Mouse (Mus musculus): ENCODE data around the gene Nacc1.

Nacc1 gene

GRCm38 (mm10) chr8:84687705-84688100 is at the start of gene Nacc1:
Gene Nacc1, minus strand, starts transcription at chr8:84687862.
- DNase-seq (ENCODE audit: low read depth, low spot score): peak; percentile 85

DNA sequence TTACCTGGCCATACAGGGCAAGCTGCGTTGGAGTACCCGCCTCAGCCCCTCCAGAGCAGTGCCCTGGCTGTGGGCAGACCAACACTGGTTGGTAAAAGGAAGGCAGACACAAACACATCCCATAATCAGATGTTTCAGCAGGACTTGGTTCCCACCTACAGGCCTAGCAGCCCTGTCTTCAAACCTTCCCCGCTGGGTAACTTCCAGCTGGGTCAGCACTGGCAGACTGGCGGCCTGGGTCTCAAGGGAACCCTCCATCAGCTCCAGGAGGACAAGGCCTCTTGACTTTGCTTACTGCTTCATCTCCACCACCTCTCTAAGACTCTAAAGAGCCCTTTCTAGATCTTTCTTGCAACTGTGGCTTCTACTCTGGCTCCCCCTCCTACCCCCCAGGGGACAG is 48.9 kb upstream of the Nacc1 start:
- no peak for DNase-seq (ENCODE audit: low read depth, low spot score)

- no peak for DNase-seq (ENCODE audit: low read depth, low spot score)
Observed at GRCm38 (mm10) chr8:84735597-84735996, 47.9 kb upstream of the Nacc1 start.

- DNase-seq (ENCODE audit: low read depth, low spot score): no peak
Observed at GRCm38 (mm10) chr8:84734680-84735079, 47.0 kb upstream of the Nacc1 start.

DNA sequence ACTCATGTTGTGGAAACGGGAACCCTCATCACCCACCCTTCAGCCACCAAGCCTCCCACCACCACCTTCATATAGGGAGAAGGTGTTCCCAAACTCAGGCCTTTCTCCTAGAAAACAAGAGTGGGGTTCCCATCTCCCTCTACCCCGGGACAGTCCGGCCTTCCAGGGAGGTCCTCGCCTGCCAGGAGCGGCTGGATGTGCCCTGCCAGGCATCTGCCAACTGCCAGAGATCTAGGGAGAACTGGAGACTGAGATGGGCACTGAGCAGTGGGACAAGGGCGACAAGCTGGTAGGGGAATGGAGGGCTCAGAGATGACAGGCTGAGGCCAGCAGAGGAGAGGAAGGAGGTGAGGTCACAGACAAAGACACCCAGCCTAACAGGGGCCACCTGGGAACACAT is 46.3 kb upstream of the Nacc1 start:
- DNase-seq (ENCODE audit: low read depth, low spot score): no peak

DNA sequence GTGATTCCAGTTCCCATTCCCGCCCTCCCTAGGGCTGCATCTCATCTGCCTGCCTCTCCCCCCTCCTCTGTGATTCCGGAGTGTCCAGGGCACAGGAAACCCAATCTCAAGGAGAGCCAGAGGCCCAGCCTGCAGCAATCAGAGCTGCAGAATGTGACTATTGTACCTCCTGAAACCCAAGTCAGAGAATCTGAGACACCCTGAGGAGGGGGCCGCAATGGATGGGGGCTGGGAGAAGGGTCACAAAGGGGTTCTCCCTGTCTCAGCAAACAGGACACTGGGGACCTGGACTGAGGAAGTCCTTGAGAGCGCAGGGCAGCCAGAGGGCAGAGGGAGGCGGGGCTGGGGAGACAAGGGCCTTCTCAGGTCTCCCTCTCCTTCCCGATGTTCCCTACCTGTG is 45.3 kb upstream of the Nacc1 start:
- DNase-seq (ENCODE audit: low read depth, low spot score): no peak

- DNase-seq (ENCODE audit: low read depth, low spot score): no peak
Observed at GRCm38 (mm10) chr8:84732545-84732944, 44.9 kb upstream of the Nacc1 start.

DNA sequence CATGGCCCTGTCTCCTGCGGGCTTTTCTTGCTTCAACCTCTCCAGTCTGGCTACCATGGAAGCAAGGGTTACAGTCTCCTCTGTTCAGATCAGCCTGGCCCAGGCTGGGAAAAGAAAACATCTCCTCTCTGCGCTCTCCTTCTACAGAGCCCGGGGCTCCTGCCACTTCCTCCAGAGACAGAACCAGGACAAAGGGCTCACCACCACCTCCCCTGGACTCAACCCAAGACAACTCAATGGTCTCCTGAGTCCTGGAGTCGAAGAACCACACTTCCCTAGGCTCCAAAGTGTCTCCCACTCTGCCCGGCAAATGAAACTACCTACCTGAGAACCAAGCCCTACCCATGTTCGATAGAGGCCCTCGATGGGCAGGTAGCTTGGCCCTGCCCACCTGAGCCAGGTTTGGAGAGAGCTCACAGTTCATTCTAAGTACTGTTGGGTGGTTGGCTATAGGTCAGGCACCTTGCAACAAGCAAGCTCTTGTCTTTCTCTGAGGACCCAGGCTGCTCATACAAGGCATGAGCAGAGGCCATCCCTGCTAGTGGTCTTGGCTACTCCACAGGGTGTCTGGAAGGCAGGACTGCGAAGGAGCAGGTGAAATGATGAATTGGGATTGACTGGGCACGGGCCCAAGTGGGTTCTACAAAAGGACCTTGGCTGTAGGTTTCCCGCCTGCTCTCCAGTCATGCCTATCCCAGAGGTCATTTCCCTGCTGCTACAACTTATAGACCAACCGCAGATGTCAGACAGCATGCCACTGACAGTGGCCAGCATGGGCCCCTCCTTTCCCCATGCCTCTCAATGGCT is 43.9 kb upstream of the Nacc1 start:
- no peak for DNase-seq (ENCODE audit: low read depth, low spot score)

GRCm38 (mm10) chr8:84730541-84731370 is 43.1 kb upstream of the Nacc1 start:
- DNase-seq (ENCODE audit: low read depth, low spot score): no peak

DNA sequence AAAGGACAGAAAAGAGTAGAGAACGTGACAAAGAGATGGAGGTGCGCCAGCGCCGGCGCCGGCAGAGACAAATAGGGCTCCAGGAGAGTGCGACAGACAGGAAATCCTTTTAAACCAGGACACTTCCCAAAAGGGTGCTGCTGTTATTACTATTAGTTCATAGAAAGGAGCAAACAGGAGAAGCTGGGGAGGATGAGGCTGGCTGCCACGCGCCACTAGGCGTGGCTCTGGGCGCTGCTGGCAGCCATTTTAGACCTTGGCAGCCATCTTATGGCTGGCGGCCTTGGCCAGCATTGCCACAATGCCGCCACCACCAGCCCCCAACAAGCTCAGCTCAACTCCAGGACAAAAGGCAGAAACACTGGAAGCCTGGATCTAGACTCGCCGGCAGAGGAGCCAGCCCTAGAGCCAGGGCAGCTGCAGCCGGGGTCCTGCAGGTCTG is 42.3 kb upstream of the Nacc1 start:
- DNase-seq (ENCODE audit: low read depth, low spot score): no peak

GRCm38 (mm10) chr8:84728474-84728873 is 40.8 kb upstream of the Nacc1 start:
- DNase-seq (ENCODE audit: low read depth, low spot score): no peak

DNA sequence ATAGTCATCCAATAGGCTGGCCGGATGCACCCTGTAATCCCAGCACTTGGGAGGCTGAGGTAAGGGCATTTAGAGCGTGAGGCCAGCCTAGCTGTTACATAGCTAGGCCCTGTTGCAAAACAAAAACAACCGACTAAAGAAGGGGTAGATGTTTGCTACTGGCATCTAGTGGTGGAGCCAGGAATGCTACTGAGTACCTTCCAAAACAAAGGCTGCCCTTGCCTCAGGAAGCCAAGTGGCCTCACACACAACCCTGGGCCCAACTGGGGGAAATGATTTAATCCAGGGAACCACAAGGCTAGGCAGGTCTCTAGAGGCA is 38.2 kb upstream of the Nacc1 start:
- DNase-seq (ENCODE audit: low read depth, low spot score): no peak

- DNase-seq (ENCODE audit: low read depth, low spot score): no peak
Observed at GRCm38 (mm10) chr8:84725246-84725940, 37.7 kb upstream of the Nacc1 start.

GRCm38 (mm10) chr8:84724683-84725082 is 37.0 kb upstream of the Nacc1 start:
- DNase-seq (ENCODE audit: low read depth, low spot score): no peak

GRCm38 (mm10) chr8:84723571-84723900 is 35.9 kb upstream of the Nacc1 start:
- no peak for DNase-seq (ENCODE audit: low read depth, low spot score)

DNA sequence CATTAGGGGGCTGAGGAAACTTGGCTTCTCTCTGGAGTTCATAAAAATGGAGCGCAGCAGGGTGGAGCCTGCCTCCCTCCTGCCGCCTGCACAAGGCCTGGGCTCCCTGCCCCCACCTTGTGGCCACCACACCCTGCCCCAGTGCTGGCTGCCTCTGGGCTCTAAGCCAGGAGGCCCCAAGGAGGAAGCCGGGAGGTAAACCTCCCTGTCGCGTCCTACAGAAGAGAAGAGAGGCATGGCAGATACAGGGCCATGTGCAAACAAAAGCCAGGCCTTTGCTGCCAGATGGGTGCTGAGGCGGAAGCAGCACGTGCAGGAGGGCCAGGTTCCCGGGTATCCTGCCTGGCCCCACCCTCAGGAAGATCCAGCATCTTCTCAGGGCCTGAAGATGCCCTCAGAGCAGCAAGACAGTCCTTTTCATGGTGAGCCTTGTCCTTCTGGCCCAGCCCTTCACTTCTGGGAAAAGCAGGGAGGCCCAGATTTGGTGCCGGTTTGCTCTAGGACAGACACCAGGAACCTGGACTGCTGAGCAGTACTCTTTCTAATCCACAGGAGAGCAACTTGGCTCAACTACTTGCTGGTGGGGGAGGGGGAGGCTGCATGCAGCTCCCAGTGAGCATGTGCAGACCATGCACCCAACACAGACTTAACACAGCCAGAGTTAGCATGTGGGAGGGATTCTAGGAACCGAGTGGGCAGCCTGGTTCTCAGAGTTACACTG is 35.3 kb upstream of the Nacc1 start, which contains the start of gene G430095P16Rik:
Gene G430095P16Rik, plus strand, starts transcription at position 158 of the 721 bp plus-strand sequence.
- DNase-seq (ENCODE audit: low read depth, low spot score): peak; percentile 86

- no peak for DNase-seq (ENCODE audit: low read depth, low spot score)
Observed at GRCm38 (mm10) chr8:84722530-84722849, 34.8 kb upstream of the Nacc1 start.

DNA sequence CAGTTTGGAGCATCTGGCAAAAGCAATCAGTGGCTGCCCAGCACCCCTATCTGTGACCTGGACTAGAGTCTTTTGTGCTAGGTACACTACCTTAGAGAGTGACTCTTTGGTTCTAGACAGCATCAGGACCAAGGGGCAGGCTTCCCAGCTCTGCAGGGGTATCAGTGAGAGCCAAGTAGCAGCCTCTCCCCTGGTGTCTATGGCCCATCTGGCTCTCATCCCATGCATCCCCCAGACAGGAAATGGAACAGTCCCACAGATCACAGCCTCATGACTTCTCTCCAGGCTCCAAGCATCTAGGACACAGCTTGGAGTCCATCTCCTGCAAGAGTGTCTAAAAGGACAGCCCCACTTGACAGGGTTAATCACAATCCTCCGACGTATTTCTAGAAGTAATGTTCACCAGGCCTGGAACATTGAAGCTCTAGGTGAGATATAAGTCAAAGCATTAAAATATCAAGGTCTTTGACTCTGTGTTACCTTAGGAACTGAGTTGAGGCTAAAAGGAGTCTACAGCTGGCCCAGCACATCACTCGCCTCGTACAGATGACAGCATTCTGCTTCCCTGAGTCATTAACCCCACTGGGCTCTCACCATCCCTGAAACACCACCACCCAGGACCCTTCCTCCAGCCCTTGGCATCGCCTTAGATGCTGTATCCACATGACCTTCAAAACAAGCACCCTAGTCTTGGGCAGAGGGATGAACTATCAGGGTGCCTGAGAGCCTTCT is 31.5 kb upstream of the Nacc1 start:
- DNase-seq (ENCODE audit: low read depth, low spot score): no peak

- no peak for DNase-seq (ENCODE audit: low read depth, low spot score)
Observed at GRCm38 (mm10) chr8:84718476-84718875, 30.8 kb upstream of the Nacc1 start.

GRCm38 (mm10) chr8:84716790-84717189 is 29.1 kb upstream of the Nacc1 start:
- no peak for DNase-seq (ENCODE audit: low read depth, low spot score)

- DNase-seq (ENCODE audit: low read depth, low spot score): no peak
Observed at GRCm38 (mm10) chr8:84715893-84716468, 28.3 kb upstream of the Nacc1 start.
